Mouse (Mus musculus) frontal cortex, adult (tissue): ENCODE measurements around the gene Klhdc4.

Experiments used
- ATAC-seq: cut with Nextera tagmentation; 2 replicates; pipeline ENCODE4 v1.9.2; 2017; ENCODE audit warnings: mild to moderate bottlenecking, moderate library complexity, mixed read lengths; ENCODE audit not compliant: low TSS enrichment

Klhdc4 gene

GRCm38 (mm10) chr8:121850018-121850417 lies 20.6 kb upstream of the Klhdc4 start:
- ATAC-seq: 0 out of 2 replicates have a peak, but pooled peaks have one; percentile 62

- no peak for ATAC-seq
Observed at GRCm38 (mm10) chr8:121849303-121849702, 19.9 kb upstream of the Klhdc4 start.

- ATAC-seq: no peak
Observed at GRCm38 (mm10) chr8:121848495-121848894, 19.1 kb upstream of the Klhdc4 start.

GRCm38 (mm10) chr8:121847987-121848386 lies 18.6 kb upstream of the Klhdc4 start:
- no peak for ATAC-seq

GRCm38 (mm10) chr8:121847261-121847822 lies 18.0 kb upstream of the Klhdc4 start:
- ATAC-seq: no peak

GRCm38 (mm10) chr8:121846815-121847214 lies 17.4 kb upstream of the Klhdc4 start:
- ATAC-seq: no peak

DNA sequence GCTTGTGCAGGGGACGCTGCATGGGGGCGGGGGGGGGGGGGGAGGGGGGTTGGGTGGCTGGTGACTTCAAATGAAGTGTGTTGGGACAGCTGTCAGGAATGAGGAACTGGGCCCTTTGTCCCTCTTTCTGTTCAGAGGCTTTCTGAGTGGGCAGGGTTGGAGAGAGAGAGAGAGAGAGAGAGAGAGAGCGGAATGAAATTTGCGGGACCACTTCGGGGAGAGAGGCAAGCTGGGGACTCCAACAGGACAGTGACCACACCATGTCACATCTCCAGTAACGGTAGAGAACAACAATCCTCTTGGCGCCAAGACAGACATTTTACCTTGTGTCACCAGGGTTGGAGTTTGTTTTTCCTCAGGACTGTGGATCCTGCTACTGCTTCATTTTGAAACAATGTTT lies 15.4 kb upstream of the Klhdc4 start:
- no peak for ATAC-seq

DNA sequence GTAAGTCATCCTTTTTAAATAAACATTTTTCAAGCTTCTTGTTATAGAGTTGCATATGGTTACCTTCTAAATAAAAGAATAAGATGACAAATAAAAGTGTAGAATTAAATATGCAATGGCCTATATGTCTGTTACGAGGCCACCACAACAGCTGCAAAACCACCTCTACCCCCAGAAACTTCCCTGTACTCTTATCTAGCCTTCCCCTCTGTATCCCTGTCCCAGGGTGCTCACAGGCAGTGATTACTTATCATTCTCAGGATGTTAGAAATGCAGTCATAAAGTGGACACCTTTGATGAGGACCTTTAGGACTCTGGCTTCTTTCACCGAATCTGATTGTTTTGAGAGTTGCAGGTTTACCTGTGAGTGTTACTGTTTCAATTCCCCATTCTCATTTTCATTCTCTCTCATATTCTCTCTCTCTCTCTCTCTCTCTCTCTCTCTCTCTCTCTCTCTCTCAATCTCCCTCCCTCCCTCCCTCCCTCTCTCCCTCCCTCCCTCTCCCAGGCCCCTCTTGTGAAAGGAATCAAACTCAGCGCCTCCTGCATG lies 13.9 kb upstream of the Klhdc4 start:
- ATAC-seq: no peak

DNA sequence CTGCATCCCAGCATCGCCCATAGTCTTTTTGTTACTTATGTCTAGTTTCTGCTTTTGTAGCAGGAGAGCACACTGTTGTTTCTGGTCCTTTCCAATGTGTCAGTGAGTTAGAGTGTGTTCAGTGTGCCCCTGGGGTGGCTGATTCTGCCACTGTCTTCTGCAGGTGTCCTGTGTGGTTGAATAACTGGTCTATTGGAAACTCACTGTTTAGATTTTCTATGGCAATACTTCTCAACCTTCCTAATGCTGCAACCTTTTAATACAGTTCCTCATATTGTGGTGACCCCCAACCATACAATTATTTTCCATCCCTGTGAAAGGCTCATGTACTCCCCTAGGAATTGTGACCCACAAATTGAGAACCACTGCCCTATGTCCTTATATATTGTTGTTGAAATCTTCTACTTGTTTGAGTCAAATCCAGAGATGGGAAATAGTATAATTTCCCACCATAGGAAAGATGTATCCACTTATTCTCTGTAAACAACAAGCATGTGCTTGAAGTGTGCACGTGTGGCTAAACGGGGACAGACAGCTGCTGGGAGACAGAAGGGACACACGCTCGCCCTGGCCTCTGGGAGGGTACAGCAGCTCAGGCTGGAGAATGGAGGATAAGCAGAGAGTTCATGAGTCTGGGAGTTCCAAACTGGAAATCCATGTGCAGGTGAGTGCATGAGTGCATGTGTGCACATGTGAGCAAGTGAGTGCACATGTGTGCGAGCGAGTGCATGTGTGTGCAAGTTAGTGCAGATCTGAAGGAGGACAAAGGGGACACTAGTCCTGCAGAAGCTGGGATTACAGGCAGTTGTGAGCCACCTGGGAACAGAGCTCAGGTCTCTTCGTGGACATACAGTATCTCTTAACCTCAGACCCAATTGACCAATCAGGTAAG lies 12.9 kb upstream of the Klhdc4 start:
- ATAC-seq: no peak

- ATAC-seq: peak; percentile 52; the same call in 1 of the 2 replicates
Observed at GRCm38 (mm10) chr8:121841242-121841641, 11.9 kb upstream of the Klhdc4 start.

- no peak for ATAC-seq
Observed at GRCm38 (mm10) chr8:121832503-121832902, 3.1 kb upstream of the Klhdc4 start.

DNA sequence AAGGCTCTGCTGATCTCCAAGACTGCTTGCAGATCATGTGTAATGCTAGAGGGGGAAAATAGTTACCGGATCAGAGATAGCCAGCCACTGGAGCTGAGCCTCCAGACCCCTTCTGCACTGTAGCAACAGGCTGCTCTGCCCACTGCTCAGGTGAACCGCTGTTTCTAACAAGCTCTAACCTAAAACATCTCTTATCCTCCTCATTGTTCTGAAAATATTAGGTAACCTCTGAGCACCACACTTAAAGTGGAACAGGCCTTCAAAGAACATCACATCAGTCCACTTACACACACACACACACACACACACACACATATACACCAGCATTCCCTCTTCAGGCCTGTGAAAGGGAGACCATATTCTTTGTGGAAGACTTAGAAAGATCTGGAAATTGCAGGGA lies 2.7 kb upstream of the Klhdc4 start:
- ATAC-seq: no peak

GRCm38 (mm10) chr8:121829777-121830362 lies 501 bp upstream of the Klhdc4 start:
- peak; percentile 83 for ATAC-seq

DNA sequence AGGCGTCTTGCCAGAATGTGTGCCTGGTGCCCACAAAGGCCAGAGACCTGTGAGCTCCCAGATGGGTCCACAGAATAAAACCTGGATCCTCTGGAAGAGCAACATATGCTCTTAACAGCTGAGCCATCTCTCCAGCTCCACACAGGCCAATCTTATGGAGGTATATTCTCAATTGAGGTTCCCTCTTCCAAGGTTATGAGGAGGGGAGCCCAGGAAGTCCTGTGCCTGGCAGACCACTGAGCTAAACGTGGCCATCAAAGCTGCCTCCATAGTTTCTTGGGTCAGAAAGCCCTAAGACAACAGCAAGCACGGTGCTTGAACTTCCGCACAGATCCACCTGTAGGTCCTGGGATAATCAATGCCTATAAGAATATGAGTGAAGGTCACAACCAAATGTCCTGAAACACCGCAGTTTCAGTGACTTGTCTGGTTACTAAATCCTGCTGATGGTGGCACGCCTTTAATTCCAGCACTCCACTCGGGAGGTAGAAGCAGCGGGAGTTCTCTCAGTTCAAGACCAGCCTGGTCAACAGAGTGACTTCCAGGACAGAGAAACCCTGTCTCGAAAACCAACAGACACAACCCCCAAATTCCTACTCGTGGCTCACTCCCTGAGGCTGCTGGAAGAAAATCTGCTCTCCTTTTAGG lies 869 bp downstream of the Klhdc4 start:
- ATAC-seq: no peak

- ATAC-seq: no peak
Observed at GRCm38 (mm10) chr8:121827726-121828125, 1.6 kb downstream of the Klhdc4 start.

GRCm38 (mm10) chr8:121821770-121822169 lies 7.6 kb downstream of the Klhdc4 start:
- ATAC-seq: no peak

DNA sequence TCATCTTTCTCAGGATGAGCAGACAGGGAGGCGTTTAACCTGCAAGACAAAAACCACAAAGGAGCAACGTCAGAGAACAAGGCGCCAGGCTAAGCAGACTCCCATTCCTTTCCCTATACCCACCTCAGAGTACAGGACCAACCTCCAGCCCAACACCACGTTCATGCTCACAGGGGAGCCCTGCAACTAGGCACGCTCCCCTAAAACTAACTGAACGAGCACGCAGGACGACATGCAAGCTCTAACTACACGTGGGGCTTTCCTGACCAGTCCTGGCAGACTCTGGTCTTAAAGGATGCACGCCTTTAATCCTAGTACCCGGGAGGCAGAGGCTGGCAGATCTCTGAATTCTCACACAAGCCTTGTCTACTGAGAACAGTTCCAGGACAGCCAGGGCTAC lies 8.0 kb downstream of the Klhdc4 start:
- no peak for ATAC-seq

DNA sequence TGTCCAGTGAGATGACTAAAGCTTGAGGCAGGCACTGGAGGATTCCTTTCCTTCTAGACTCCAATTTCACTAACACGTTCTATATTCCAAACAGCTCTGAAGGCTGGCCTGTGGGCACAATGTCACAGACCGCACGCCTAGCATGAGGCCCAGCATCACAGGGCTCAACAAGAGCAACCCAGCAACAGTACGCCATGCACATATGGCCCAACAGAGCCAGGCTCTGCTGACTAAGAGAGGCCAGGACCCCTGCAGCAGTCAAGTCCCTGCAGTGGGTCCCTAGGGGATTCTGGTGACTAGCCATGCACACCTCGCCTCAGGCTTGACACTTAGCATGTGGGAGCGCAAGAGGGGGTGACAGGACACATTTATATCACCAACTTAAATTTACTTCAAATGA lies 8.5 kb downstream of the Klhdc4 start:
- ATAC-seq: no peak

GRCm38 (mm10) chr8:121818226-121818625 lies 11.1 kb downstream of the Klhdc4 start:
- ATAC-seq: peak; percentile 81

- peak; percentile 55 for ATAC-seq
Observed at GRCm38 (mm10) chr8:121811931-121812570, 17.3 kb downstream of the Klhdc4 start.

DNA sequence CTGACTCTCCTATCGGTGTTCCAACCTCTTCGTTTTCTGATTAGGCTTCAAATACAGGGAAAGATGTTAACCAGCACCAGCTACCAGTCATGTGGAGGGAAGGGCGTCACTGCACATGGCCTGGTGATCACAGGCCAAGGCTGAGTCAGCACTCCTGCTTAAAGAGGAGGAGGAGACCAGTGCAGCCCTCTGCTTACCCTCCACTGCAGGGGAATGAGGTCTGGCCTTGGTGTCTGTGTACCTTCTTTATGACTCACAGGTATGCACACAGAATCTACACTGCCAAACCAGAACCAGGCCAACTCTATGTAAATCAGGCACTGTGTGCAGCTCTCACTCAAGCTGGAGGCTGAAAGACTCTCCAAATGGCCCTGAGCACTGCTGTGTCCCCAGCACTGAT lies 17.9 kb downstream of the Klhdc4 start:
- peak; percentile 44 for ATAC-seq
